Comparison of ENCODE assay signal across 20 mouse cellular contexts in genomic region chr13:98946434-98946833, GRCm38 (mm10). TPM values are rescaled to one million over a fixed set of nuclear protein-coding genes. Genes with fewer than 3 reads are reported as not detected.
"Had no signal": no experiment of that assay in that cellular context is flagged by ENCODE, and none has a peak within 500 bp of the region (broad histone marks: within the 10 kb centered on the region; RNA-seq: fewer than 3 reads in every experiment).

No protein-coding gene starts in this region.

- H3K4me1 ChIP-seq: midbrain, embryonic 13.5 days had no signal

- H3K9ac ChIP-seq: lung, embryonic 15.5 days; midbrain, embryonic 13.5 days had no signal

- H3K36me3 ChIP-seq: limb, embryonic 10.5 days; lung, embryonic 15.5 days; midbrain, embryonic 13.5 days had no signal

- H3K27ac ChIP-seq: left cerebral cortex, adult 2 months; limb, embryonic 10.5 days; lung, embryonic 15.5 days; macrophage; midbrain, embryonic 13.5 days had no signal

- ATAC-seq: midbrain, embryonic 13.5 days had no signal

- H3K4me3 ChIP-seq: left cerebral cortex, adult 2 months; limb, embryonic 10.5 days; lung, embryonic 15.5 days; midbrain, embryonic 13.5 days had no signal

- H3K9me3 ChIP-seq: limb, embryonic 10.5 days; lung, embryonic 15.5 days; midbrain, embryonic 13.5 days had no signal

- H3K27me3 ChIP-seq: lung, embryonic 15.5 days; midbrain, embryonic 13.5 days had no signal

- H3K4me2 ChIP-seq: liver, embryonic 11.5 days; lung, embryonic 15.5 days; midbrain, embryonic 13.5 days had no signal

- DNase-seq: kidney, adult 18-20 months; kidney, postnatal 14 days; lung, postnatal 14 days; right cerebral cortex, postnatal 14 days; thymus, postnatal 36 days had no signal

RNA-seq across cellular contexts. Expression of gene 1700024P04Rik, which starts 37.9 kb away (rescaled TPM):
- total RNA-seq: layer of hippocampus, postnatal 25 days; left cerebral cortex, adult 2 months; left cerebral cortex, postnatal 14 days; midbrain, postnatal 0 days had no signal
- polyA plus RNA-seq: limb, embryonic 10.5 days; limb, embryonic 14.5 days; liver, embryonic 11.5 days; liver, embryonic 16.5 days; lung, embryonic 15.5 days; macrophage; midbrain, embryonic 13.5 days; midbrain, postnatal 0 days; neural tube, embryonic 14.5 days; spleen, adult 2 months; stomach, embryonic 16.5 days; thymus, postnatal 0 days had no signal
